Mouse (Mus musculus): ENCODE measurements at regions not wholly inside any gene's neighbourhood (a gene's known extent, or its start where the extent isn't known, plus 50 kb on each side); places are given as distances from the start of the nearest gene placed in this dataset.

DNA sequence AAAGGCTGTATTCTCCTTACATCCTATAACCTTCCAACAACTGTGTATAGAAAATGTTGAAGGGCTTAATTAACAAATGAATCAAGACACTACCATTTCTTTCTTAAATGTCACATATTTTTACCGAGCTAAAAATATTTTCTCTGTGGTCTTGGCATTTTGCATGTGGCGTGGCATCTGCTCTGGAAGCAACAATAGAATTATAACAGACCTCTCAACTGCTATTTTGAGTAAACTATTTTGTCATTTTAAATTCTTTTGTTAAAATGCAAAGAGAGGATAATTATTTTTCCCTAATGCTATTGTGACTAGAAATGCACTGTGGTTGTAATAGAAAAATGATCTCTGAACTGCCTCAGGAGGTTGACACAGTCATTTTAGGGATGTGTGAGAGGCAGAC, 187.9 kb downstream of the Spry2 start:
- TF ChIP-seq GATA1 (IDR thresholded peaks at IDR 0.05; ENCODE audit: low read length) (no peak), TAL1 (IDR thresholded peaks at IDR 0.05; ENCODE audit: low read length) (no peak)
